Mouse (Mus musculus) liver, embryonic 15.5 days (tissue): ENCODE results near the gene Fam32a. TPM values are rescaled to one million over a fixed set of nuclear protein-coding genes. Genes with fewer than 3 reads are reported as not detected.

Experiments used
- ATAC-seq: fragments of 200-750 bp; cut with Nextera tagmentation; 2 replicates; pipeline ENCODE4 v1.8.0; 2017; ENCODE audit warnings: moderate number of reproducible peaks, mild to moderate bottlenecking, moderate library complexity; ENCODE audit not compliant: insufficient read depth
- H3K27ac ChIP-seq: fragments of 300-500 bp; sonication (generic); replicated peaks from 2 replicates; pipeline ENCODE4 v1.5.1; 2015; ENCODE audit warnings: mild to moderate bottlenecking, inconsistent platforms
- H3K27me3 ChIP-seq: fragments of 300-500 bp; sonication (generic); 2 replicates; pipeline ENCODE4 v1.6.1; 2015; ENCODE audit warnings: mild to moderate bottlenecking, inconsistent platforms
- H3K36me3 ChIP-seq: fragments of 300-500 bp; sonication (generic); replicated peaks from 2 replicates; pipeline ENCODE4 v1.6.1; 2015; ENCODE audit warnings: moderate library complexity, mild to moderate bottlenecking, inconsistent platforms
- H3K4me1 ChIP-seq: fragments of 300-500 bp; sonication (generic); replicated peaks from 2 replicates; pipeline ENCODE4 v1.6.1; 2015; ENCODE audit warnings: inconsistent platforms
- H3K4me2 ChIP-seq: fragments of 300-500 bp; sonication (generic); 2 replicates; pipeline ENCODE4 v1.6.1; 2015; ENCODE audit warnings: moderate library complexity, mild to moderate bottlenecking, inconsistent platforms
- H3K4me3 ChIP-seq: fragments of 300-500 bp; sonication (generic); replicated peaks from 2 replicates; pipeline ENCODE4 v1.5.1; 2015; ENCODE audit warnings: mild to moderate bottlenecking, inconsistent platforms
- H3K9ac ChIP-seq: fragments of 300-500 bp; sonication (generic); 2 replicates; pipeline ENCODE4 v1.6.1; 2015; ENCODE audit warnings: moderate library complexity, mild to moderate bottlenecking, inconsistent platforms
- H3K9me3 ChIP-seq: fragments of 300-500 bp; sonication (generic); replicated peaks from 2 replicates; pipeline ENCODE4 v1.6.1; 2016; ENCODE audit warnings: inconsistent platforms
- WGBS: fragments of 180-500 bp; shearing (Covaris S2); methylation state at CpG from one replicate; pipeline ENCODE4 v1.1.7; 2015; ENCODE audit warnings: mixed read lengths; ENCODE audit not compliant: insufficient replicate concordance; 5-methylcytosine and 5-hydroxymethylcytosine counted together
- polyA plus RNA-seq: library from polyadenylated mRNA; unstranded; fragments of >200 nt; fragmentation: Nextera tagmentation; extraction: Ambion mirVana; gene quantifications from 2 replicates; pipeline ENCODE4 v1.2.1, GENCODE M21; 2015

Fam32a gene
- polyA plus RNA-seq, 1 experiment from 2014 or later = 32.2 TPM

DNA sequence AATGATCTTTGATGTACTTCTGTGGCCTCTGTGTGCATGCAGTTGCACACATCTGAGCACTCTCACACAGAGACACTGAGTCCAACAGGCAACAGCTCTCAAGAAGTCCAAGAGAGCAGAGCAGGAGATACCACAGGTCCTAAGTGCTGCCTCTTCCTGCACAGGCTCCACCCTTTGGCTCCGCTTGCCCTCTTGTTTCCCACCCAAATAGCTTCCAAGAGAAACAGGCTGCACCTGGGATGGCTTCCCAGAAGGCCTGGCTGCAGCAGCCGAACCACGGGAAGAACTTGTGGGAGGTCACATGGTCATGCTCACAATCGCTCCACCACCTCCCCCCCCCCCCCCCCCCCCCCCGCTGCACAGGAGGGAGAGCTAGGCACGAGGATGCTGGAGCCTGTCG lies 45.8 kb downstream of the Fam32a start:
- no peak overlapping the region for H3K4me3 ChIP-seq
- no peak overlapping the region for H3K9ac ChIP-seq
- no peaks in the 10 kb centered on the region for H3K9me3 ChIP-seq
- H3K27ac ChIP-seq = no peak overlapping the region
- H3K4me2 ChIP-seq = no peak overlapping the region
- H3K4me1 ChIP-seq = peaks cover 23% of the 10 kb centered on the region
- WGBS = 33% methylated on average over 6 of the region's 7 CpGs
- no peaks in the 10 kb centered on the region for H3K27me3 ChIP-seq
- no peaks in the 10 kb centered on the region for H3K36me3 ChIP-seq
- no peak for ATAC-seq

GRCm38 (mm10) chr8:72266671-72267070 lies 47.1 kb downstream of the Fam32a start:
- no peaks in the 10 kb centered on the region for H3K9me3 ChIP-seq
- no peak overlapping the region for H3K27ac ChIP-seq
- H3K27me3 ChIP-seq = no peaks in the 10 kb centered on the region
- H3K9ac ChIP-seq = no peak overlapping the region
- ATAC-seq = no peak
- peaks cover 29% of the 10 kb centered on the region for H3K4me1 ChIP-seq
- no peak overlapping the region for H3K4me2 ChIP-seq
- no peak overlapping the region for H3K4me3 ChIP-seq
- H3K36me3 ChIP-seq = no peaks in the 10 kb centered on the region

GRCm38 (mm10) chr8:72267106-72267505 lies 47.6 kb downstream of the Fam32a start:
- Histone ChIP-seq H3K36me3 (no peaks in the 10 kb centered on the region), H3K4me2 (no peak overlapping the region), H3K9ac (no peak overlapping the region), H3K9me3 (no peaks in the 10 kb centered on the region), H3K4me1 (peaks cover 33% of the 10 kb centered on the region), H3K27me3 (no peaks in the 10 kb centered on the region), H3K27ac (no peak overlapping the region), H3K4me3 (no peak overlapping the region)
- ATAC-seq = no peak
- WGBS = 96% methylated on average over 8 of the region's 8 CpGs

GRCm38 (mm10) chr8:72268356-72268755 lies 48.8 kb downstream of the Fam32a start:
- Histone ChIP-seq H3K4me2 (peak overlapping the region; percentile 53), H3K9me3 (no peaks in the 10 kb centered on the region), H3K9ac (0 out of 2 replicates have a peak overlapping the region, but pooled peaks have one; percentile 37), H3K27ac (peak overlapping the region; percentile 62), H3K4me3 (peak overlapping the region; percentile 17; the same call in 1 of the 2 replicates), H3K4me1 (peaks cover 35% of the 10 kb centered on the region), H3K27me3 (no peaks in the 10 kb centered on the region), H3K36me3 (no peaks in the 10 kb centered on the region)
- peak; percentile 74 for ATAC-seq
- WGBS = 11% methylated on average over 15 of the region's 15 CpGs

GRCm38 (mm10) chr8:72270606-72271005 lies 51.1 kb downstream of the Fam32a start:
- Histone ChIP-seq H3K9me3 (no peaks in the 10 kb centered on the region), H3K9ac (no peak overlapping the region), H3K27me3 (no peaks in the 10 kb centered on the region), H3K4me2 (no peak overlapping the region), H3K4me3 (no peak overlapping the region), H3K36me3 (no peaks in the 10 kb centered on the region), H3K4me1 (peaks cover 35% of the 10 kb centered on the region), H3K27ac (no peak overlapping the region)
- ATAC-seq = no peak
- 67% methylated on average over 12 of the region's 12 CpGs for WGBS

- WGBS = 37% methylated on average over 11 of the region's 11 CpGs
- no peak overlapping the region for H3K4me3 ChIP-seq
- H3K27ac ChIP-seq = no peak overlapping the region
These were observed 51.6 kb downstream of the Fam32a start for GRCm38 (mm10) chr8:72271051-72271660.

GRCm38 (mm10) chr8:72271691-72272090 lies 52.2 kb downstream of the Fam32a start:
- ATAC-seq = no peak
- H3K4me2 ChIP-seq = no peak overlapping the region
- peaks cover 35% of the 10 kb centered on the region for H3K4me1 ChIP-seq
- H3K9ac ChIP-seq = no peak overlapping the region
- H3K4me3 ChIP-seq = no peak overlapping the region
- H3K27me3 ChIP-seq = no peaks in the 10 kb centered on the region
- WGBS = 50% methylated on average over 3 of the region's 3 CpGs
- no peaks in the 10 kb centered on the region for H3K9me3 ChIP-seq
- H3K27ac ChIP-seq = no peak overlapping the region
- H3K36me3 ChIP-seq = no peaks in the 10 kb centered on the region

More at GRCm38 (mm10) chr8:72271051-72271660, 51.6 kb downstream of the Fam32a start:
- no peak overlapping the region for H3K9ac ChIP-seq
- no peak overlapping the region for H3K4me2 ChIP-seq
- H3K4me1 ChIP-seq = peaks cover 35% of the 10 kb centered on the region
- ATAC-seq = no peak
- H3K36me3 ChIP-seq = no peaks in the 10 kb centered on the region
- H3K27me3 ChIP-seq = no peaks in the 10 kb centered on the region
- no peaks in the 10 kb centered on the region for H3K9me3 ChIP-seq

GRCm38 (mm10) chr8:72272361-72272760 lies 52.8 kb downstream of the Fam32a start:
- no peak overlapping the region for H3K4me2 ChIP-seq
- peaks cover 42% of the 10 kb centered on the region for H3K4me1 ChIP-seq
- H3K9ac ChIP-seq = no peak overlapping the region
- ATAC-seq = no peak
- no peaks in the 10 kb centered on the region for H3K27me3 ChIP-seq
- H3K4me3 ChIP-seq = no peak overlapping the region
- WGBS = 4% methylated on average over 3 of the region's 3 CpGs
- H3K36me3 ChIP-seq = no peaks in the 10 kb centered on the region
- H3K27ac ChIP-seq = no peak overlapping the region
- H3K9me3 ChIP-seq = no peaks in the 10 kb centered on the region

- Histone ChIP-seq H3K9ac (no peak overlapping the region), H3K27me3 (no peaks in the 10 kb centered on the region), H3K4me3 (no peak overlapping the region), H3K27ac (no peak overlapping the region), H3K9me3 (no peaks in the 10 kb centered on the region), H3K36me3 (no peaks in the 10 kb centered on the region), H3K4me2 (no peak overlapping the region), H3K4me1 (peaks cover 38% of the 10 kb centered on the region)
- no peak for ATAC-seq
- 63% methylated on average over 1 of the region's 1 CpGs for WGBS
These were observed 53.7 kb downstream of the Fam32a start for GRCm38 (mm10) chr8:72273111-72273770.

GRCm38 (mm10) chr8:72273807-72274206 lies 54.3 kb downstream of the Fam32a start:
- ATAC-seq = no peak
- no peaks in the 10 kb centered on the region for H3K9me3 ChIP-seq
- no peak overlapping the region for H3K4me3 ChIP-seq
- H3K4me2 ChIP-seq = no peak overlapping the region
- H3K4me1 ChIP-seq = peaks cover 33% of the 10 kb centered on the region
- H3K9ac ChIP-seq = no peak overlapping the region
- H3K27me3 ChIP-seq = no peaks in the 10 kb centered on the region
- H3K27ac ChIP-seq = no peak overlapping the region
- H3K36me3 ChIP-seq = no peaks in the 10 kb centered on the region
- 36% methylated on average over 5 of the region's 5 CpGs for WGBS
